Comparison of ENCODE assay signal across 9 mouse cellular contexts in the genomic region with DNA sequence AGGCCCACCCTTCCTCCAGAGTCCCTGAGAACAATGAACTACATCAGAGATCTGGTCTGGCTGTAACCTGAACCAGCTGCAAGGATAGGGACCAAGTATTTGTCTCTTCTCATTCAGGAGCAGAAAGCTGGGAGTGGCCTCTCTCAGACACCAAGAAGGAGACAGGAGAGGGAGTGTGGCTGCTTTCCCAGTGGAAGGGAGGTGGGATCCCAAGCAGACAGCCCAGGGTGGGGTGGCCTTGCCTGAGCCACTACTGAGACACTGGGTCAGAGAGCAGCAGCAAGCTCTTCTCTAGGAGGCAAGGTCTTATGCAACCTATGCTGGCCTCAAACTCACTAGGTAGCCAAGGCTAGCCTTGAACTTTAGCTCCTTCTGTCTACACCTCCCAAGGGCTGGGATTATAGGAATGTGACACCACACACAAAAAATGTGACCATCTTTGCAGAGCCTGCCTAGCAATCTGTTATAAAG.
DNase-seq lines count a peak whose midpoint lies in the region; ATAC-seq lines count a peak whose summit lies in the region.
"Had no signal": no experiment of that assay in that cellular context is flagged by ENCODE, and none has a peak within 500 bp of the region (broad histone marks: within the 10 kb centered on the region; RNA-seq: fewer than 3 reads in every experiment).

No protein-coding gene starts in this region.

- H3K9ac ChIP-seq in lung, embryonic 16.5 days (ENCODE audit: low read length): no peak overlapping the region
- no peak overlapping the region for H3K9ac ChIP-seq in embryonic facial prominence, embryonic 13.5 days
- H3K9ac ChIP-seq: liver, embryonic 14.5 days had no signal

- H3K27me3 ChIP-seq in lung, embryonic 16.5 days (ENCODE audit: control insufficient read depth, insufficient read depth, low read depth, low read length): no peaks in the 10 kb centered on the region
- H3K27me3 ChIP-seq in embryonic facial prominence, embryonic 13.5 days: no peaks in the 10 kb centered on the region

- H3K9me3 ChIP-seq in lung, embryonic 16.5 days (ENCODE audit: control insufficient read depth, low read length): no peaks in the 10 kb centered on the region
- H3K9me3 ChIP-seq in embryonic facial prominence, embryonic 13.5 days: 0 out of 2 replicates have a peak, but pooled peaks cover 9% of the 10 kb centered on the region

- no peak overlapping the region for H3K4me2 ChIP-seq in lung, embryonic 16.5 days (ENCODE audit: low read depth, low read length)
- H3K4me2 ChIP-seq in embryonic facial prominence, embryonic 13.5 days: no peak overlapping the region

- H3K36me3 ChIP-seq in lung, embryonic 16.5 days (ENCODE audit: control insufficient read depth, insufficient read depth, low read length): no peaks in the 10 kb centered on the region; the same call in 1 of the 2 replicates
- no peaks in the 10 kb centered on the region for H3K36me3 ChIP-seq in embryonic facial prominence, embryonic 13.5 days

- no peak for DNase-seq in lung, postnatal 14 days
- peak; percentile 35 for DNase-seq in heart, postnatal 4 days
- DNase-seq in lung, postnatal 36 days: peak; percentile 49
- DNase-seq in neural tube, embryonic 10.5 days (ENCODE audit: extremely low spot score, low spot score): no peak
- no peak for DNase-seq in layer of hippocampus, adult 11-12 months (ENCODE audit: low spot score)

- H3K4me1 ChIP-seq in lung, embryonic 16.5 days (replicated peaks; ENCODE audit: control insufficient read depth, insufficient read depth, low read length): peaks cover 25% of the 10 kb centered on the region
- H3K4me1 ChIP-seq in embryonic facial prominence, embryonic 13.5 days: peaks cover 39% of the 10 kb centered on the region

- peak; percentile 34; the same call in 1 of the 2 replicates for ATAC-seq in lung, embryonic 16.5 days (ENCODE audit: low read depth)
- ATAC-seq in embryonic facial prominence, embryonic 13.5 days (ENCODE audit: insufficient number of reproducible peaks, insufficient read depth, low FRiP score, low TSS enrichment, low read depth): peak; percentile 20; the same call in 1 of the 2 replicates
- no peak for ATAC-seq in frontal cortex, adult (ENCODE audit: low TSS enrichment)

- peak overlapping the region; percentile 68 for H3K27ac ChIP-seq in lung, embryonic 16.5 days (ENCODE audit: low read length)
- H3K27ac ChIP-seq in embryonic facial prominence, embryonic 13.5 days: peak overlapping the region; percentile 84
- H3K27ac ChIP-seq: liver, embryonic 14.5 days had no signal

- H3K4me3 ChIP-seq in lung, embryonic 16.5 days (ENCODE audit: low read length): no peak overlapping the region
- no peak overlapping the region for H3K4me3 ChIP-seq in embryonic facial prominence, embryonic 13.5 days

Comparison
In these comparisons a context has a peak if more than half of its experiments do, and no peak if none do; other contexts are left out.
1. DNase-seq: peak in heart, postnatal 4 days (single experiment) and lung, postnatal 36 days (single experiment); none in lung, postnatal 14 days (single experiment), neural tube, embryonic 10.5 days (single experiment) and layer of hippocampus, adult 11-12 months (single experiment).